Mouse (Mus musculus) right cerebral cortex, postnatal 10 days (tissue): ENCODE results near the gene Timp2.
A peak's percentile ranks its signal among the peaks of the same experiment; 100 is the strongest.

ENCODE experiments used
- DNase-seq, 2 experiments: peaks; one replicate each; pipeline ENCODE4 v3.0.0; 2021; ENCODE audit warnings: low spot score in 2 of 2

The Timp2 gene

DNA sequence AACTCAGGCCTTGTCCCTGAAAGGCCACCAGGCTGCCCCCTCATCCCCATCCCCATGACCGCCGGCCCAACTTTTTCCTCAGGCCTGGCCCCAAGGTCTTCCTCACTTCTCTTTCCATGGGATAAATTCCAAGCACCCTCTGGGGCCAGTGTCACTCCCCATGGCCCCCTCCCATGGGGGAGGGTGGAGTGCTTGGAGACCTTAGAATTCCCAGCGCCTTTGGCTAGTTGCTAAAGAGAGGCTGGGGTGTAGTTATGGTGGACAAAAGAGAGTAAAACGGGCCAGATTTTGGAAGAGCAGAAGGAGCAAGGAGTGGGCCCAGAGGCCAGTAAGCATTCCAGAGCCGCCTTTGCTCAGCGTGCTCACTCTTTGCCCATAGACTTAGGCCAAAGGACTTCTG is at the start of gene Timp2:
Gene Timp2 (minus strand): TSS at position 101 of the 400 bp plus-strand sequence.
- DNase-seq: no peak

DNA sequence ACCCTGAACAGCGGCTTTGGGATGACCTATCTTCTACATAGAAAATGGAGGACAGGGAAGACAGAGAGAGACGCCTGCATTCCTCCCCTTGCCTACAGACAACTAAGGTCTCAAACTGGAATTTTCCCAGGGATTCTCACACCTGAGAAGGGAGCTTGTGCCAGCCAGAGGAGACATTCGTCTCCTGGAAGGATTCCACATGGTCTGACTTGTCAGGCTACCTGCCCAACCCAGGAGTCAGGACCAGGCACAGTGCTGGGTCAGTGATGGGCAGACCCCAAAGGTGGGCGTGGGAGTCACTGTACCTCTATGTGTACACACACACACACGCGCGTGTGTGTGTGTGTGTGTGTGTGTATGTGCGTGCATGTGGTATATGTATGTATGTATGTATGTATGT is 49.8 kb upstream of the Timp2 start:
- peak; percentile 18 to 22 for DNase-seq

GRCm38 (mm10) chr11:118403951-118404899 is 48.7 kb upstream of the Timp2 start:
- peak; percentile 16 to 20 for DNase-seq

- peak; percentile 10 to 17 for DNase-seq
Observed at GRCm38 (mm10) chr11:118403183-118403582, 47.6 kb upstream of the Timp2 start.

DNA sequence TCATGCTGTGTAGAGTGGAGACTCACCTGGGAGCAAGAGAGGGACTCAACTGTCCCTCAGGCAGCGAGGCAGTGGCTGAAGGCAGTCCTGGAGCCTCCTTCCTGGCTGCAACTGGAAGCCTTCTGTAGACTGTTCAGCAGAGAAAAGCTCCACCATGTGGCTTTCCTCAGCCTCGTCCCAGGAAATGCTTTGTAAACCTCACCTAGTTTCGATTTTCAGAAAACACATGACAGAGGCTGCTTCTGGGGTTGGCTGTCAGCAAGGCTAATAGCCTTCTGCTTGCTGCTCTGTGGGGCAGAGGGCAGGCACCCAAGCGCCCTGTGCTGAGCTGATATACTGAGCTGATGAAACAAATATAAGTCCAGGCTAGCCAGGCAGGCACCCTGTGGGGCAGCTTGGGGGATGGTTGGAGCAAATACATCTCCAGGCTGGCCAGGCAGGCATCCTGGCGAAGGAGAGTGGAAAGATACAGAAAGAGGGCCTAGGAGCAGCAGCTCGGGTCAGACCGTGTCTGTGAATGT is 46.3 kb upstream of the Timp2 start, which contains the start of gene Lgals3bp:
Gene Lgals3bp (minus strand): TSS at position 333 of the 521 bp plus-strand sequence.
- peak; percentile 76 to 78 for DNase-seq

GRCm38 (mm10) chr11:118401195-118401594 is 45.7 kb upstream of the Timp2 start:
- DNase-seq: peak; percentile 19 to 25

GRCm38 (mm10) chr11:118400566-118400936 is 45.0 kb upstream of the Timp2 start:
- peak; percentile 43 to 56 for DNase-seq

DNA sequence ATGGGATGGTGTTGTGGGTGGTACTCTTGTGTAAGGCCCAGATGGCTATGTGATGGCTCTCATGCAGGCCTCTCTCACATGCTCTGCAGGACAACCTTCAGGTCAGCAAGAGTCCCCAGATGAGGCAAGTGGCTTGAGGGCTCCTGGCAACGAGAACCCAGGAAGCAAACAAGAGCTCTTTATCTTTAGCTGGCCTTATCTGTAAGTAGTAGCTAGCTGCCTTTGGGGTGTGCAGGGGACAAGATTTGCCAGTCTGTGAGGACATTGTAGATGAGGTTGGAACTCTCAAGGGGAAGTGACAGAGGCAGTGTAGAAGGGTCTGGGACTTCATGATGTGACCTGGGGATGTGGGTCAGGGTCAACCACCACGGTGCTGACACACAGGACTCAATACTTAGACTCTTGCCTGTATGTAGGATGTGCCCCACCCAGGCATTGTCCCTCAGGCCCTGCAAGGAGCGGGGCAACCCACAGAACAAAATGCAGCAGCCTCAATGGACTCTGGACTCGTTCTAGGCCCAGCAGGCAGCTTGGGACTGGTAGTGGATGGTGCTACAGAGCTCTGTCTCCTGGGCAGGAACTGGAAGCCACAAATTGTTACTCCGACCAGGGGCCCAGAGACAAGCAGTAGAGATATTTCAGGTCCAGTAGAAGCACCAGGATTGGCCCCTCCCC is 44.5 kb upstream of the Timp2 start:
- DNase-seq: peak; percentile 19 to 20

DNA sequence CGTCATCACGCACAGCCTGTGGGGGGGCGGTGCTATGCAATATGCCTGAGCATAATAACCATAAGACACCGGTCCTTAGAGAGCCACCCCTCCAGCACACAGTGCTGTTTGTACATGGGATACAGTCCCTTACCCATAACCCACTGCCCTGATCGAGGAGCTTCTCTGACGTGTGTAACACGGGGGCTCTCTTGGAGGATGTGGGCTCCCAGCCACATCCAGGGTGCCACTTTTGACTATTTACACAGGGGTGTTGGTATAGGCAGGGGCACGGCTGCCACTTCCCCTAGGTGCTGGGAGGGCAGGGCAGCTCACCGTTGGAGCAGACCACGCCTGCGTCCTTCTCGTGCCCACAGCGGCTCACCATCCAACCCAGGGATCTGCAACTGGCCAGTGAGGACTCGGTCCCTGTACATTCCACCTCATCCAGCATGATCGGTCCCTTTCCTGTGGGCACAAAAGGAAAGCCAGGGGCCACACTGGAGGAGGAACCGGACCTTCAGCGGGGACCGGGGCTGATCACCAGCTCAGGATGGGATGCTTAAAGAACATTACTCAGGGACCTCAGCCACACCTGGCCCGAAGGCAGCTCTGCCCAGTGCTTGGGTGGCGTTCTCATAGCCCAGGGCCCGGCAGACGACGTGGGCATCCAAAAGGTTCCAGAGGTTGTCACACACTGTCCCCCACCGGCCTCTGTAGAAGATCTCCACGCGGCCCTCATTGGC is 42.4 kb upstream of the Timp2 start:
- peak in 1 of 2 experiments; percentile 18 for DNase-seq

GRCm38 (mm10) chr11:118394538-118394937 is 39.0 kb upstream of the Timp2 start:
- DNase-seq: peak; percentile 20 to 25

- peak; percentile 14 to 20 for DNase-seq
Observed at GRCm38 (mm10) chr11:118393991-118394390, 38.5 kb upstream of the Timp2 start.

DNA sequence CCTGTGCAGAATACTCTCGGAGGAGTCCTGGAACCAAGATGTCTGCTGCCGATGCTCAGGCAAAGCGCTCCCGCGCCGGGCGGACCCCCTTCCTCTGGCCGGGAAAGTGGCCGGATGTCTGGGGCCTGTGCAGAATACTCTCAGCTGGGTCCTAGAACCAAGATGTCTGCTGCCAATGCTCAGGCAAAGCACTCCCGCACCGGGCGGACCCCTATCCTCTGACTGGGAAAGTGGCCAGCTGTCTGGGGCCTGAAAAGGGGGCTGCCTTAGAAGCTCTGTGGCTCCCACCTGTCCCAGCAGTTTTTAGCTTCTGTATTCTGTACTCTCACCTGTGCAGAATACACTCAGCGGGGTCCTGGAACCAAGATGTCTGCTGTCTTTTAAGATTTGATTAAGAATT is 32.3 kb upstream of the Timp2 start:
- peak in 1 of 2 experiments; percentile 12 for DNase-seq

GRCm38 (mm10) chr11:118379251-118380009 is 23.9 kb upstream of the Timp2 start:
- DNase-seq: peak; percentile 75 to 91

- DNase-seq: peak in 1 of 2 experiments; percentile 16
Observed at GRCm38 (mm10) chr11:118378656-118379055, 23.1 kb upstream of the Timp2 start.

GRCm38 (mm10) chr11:118376323-118376722 is 20.8 kb upstream of the Timp2 start:
- peak in 1 of 2 experiments; percentile 15 for DNase-seq

- DNase-seq: peak in 1 of 2 experiments; percentile 18
Observed at GRCm38 (mm10) chr11:118375881-118376280, 20.3 kb upstream of the Timp2 start.

- peak in 1 of 2 experiments; percentile 12 for DNase-seq
Observed at GRCm38 (mm10) chr11:118375461-118375860, 19.9 kb upstream of the Timp2 start.

DNA sequence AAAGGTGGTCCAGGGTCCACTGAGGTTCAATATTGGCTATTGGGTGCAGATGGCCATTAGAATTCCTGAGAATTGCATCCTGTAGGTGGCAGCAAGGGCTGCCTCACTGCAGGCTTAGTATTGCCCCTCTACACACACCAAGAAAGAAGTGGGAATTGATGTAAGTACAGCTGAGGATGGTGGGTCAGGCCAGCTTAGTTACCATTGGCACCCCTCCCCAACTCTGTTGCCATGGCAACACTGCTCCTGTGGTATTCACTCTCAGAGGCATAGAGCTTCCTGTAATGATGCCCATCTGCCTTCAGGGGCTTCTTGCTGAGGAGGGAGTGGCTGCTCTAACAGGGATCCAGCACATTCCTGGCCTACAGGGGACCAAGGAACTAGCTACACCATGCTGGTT is 19.5 kb upstream of the Timp2 start:
- DNase-seq: peak; percentile 78 to 81

DNA sequence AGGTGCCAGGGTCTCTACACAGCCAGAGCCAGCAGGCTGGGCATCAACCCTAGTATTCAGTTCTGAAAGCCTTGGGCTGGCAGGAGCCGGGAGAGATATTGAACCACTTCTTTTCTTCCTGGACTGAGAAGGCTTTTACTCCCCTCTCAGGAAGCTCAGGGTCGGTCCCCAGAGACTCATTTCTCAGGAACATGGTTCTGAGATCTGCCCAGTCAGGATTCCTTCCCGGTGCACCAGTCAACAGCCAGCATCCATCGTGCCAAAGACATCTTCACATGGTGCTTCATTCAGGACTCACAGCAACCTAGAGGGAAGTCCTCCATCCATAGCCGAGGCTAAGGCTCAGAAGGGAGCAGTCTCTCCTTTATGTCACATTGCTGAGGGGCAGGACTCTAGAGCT is 19.0 kb upstream of the Timp2 start:
- no peak for DNase-seq

DNA sequence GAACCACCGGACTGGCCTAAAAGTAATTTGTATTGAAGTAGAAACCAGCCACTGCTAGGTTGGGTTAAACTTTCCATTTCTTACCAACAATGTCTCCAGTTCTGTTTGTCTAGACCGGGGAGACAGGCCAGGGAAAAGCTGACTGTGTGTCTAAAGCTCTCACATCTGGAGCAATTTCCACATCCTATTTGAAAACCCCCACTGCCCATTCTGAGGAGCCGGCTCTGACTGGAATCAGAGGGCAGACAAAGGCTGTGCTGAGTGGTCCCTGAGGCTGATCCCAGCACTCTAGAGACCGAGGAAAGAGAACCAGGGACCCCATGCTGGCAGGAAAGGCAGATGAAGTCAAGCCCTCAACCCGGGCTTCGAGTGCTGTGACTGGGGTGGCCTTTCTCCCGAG is 17.1 kb upstream of the Timp2 start:
- peak in 1 of 2 experiments; percentile 8 for DNase-seq

DNA sequence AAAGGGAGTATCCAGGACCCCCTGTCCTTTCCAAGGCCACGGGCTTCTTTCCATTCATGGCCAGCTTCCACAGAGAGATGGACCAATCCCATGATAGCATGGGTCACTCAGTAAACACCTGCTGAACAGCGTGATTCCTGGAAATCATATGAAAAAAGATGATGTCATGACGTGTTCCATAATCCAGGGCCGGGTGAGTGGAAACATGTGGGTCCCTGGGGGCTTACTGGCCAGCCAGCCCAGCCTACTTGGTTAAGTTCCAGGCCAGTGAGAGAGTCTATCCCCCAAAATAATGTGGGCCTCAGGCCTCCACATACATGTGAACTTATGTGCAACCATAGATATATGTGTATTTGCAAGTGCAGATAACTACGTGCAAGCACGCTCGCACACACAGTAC is 16.3 kb upstream of the Timp2 start:
- peak in 1 of 2 experiments; percentile 11 for DNase-seq
